Mouse (Mus musculus) limb, embryonic 11.5 days (tissue): ENCODE measurements at regions not wholly inside any gene's neighbourhood (a gene's known extent, or its start where the extent isn't known, plus 50 kb on each side); places are given as distances from the start of the nearest gene placed in this dataset.

ENCODE experiments used
- ATAC-seq: fragments of 200-750 bp; cut with Nextera tagmentation; 2 replicates; pipeline ENCODE4 v1.8.0; 2017; ENCODE audit warnings: low read depth; ENCODE audit not compliant: insufficient number of reproducible peaks, low FRiP score, low TSS enrichment
- DNase-seq: peaks from one replicate; pipeline ENCODE4 v3.0.0-alpha.2; 2015; ENCODE audit warnings: low spot score
- H3K27ac ChIP-seq: fragments of 300-500 bp; sonication (generic); replicated peaks from 2 replicates; pipeline ENCODE4 v1.5.1; 2014; ENCODE audit warnings: low read depth, mild to moderate bottlenecking, low read length
- H3K27me3 ChIP-seq: fragments of 300-500 bp; sonication (generic); 2 replicates; pipeline ENCODE4 v1.6.1; 2014; ENCODE audit warnings: mild to moderate bottlenecking, low read length, mixed read lengths; ENCODE audit not compliant: control insufficient read depth, insufficient read depth
- H3K36me3 ChIP-seq: fragments of 300-500 bp; sonication (generic); 2 replicates; pipeline ENCODE4 v1.6.1; 2014; ENCODE audit warnings: mild to moderate bottlenecking, low read length, moderate library complexity, mixed read lengths; ENCODE audit not compliant: control insufficient read depth, insufficient read depth
- H3K4me1 ChIP-seq: fragments of 300-500 bp; sonication (generic); 2 replicates; pipeline ENCODE4 v1.6.1; 2014; ENCODE audit warnings: low read length, mixed read lengths; ENCODE audit not compliant: control insufficient read depth, insufficient read depth
- H3K4me2 ChIP-seq: fragments of 300-500 bp; sonication (generic); 2 replicates; pipeline ENCODE4 v1.6.1; 2014; ENCODE audit warnings: low read depth, mild to moderate bottlenecking, moderate library complexity; ENCODE audit not compliant: severe bottlenecking
- H3K4me3 ChIP-seq: fragments of 300-500 bp; sonication (generic); 2 replicates; pipeline ENCODE4 v1.5.1; 2014; ENCODE audit warnings: low read depth, low read length
- H3K9ac ChIP-seq: fragments of 300-500 bp; sonication (generic); 2 replicates; pipeline ENCODE4 v1.6.1; 2014; ENCODE audit warnings: mild to moderate bottlenecking, low read length
- H3K9me3 ChIP-seq: fragments of 300-500 bp; sonication (generic); 2 replicates; pipeline ENCODE4 v1.6.1; 2016; ENCODE audit warnings: low read length; ENCODE audit not compliant: control insufficient read depth
- WGBS: fragments of 180-500 bp; shearing (Covaris S2); extraction: QIAGEN DNeasy Blood & Tissue Kit; methylation state at CpG from one replicate; pipeline ENCODE4 v1.1.7; 2014; 5-methylcytosine and 5-hydroxymethylcytosine counted together

- H3K36me3 ChIP-seq, result no peaks in the 10 kb centered on the region
These were observed 62.1 kb downstream of the P2ry1 start for GRCm38 (mm10) chr3:61064720-61065119.

GRCm38 (mm10) chr3:61067067-61067466, 64.5 kb downstream of the P2ry1 start:
- 93% methylated on average over 1 of the region's 1 CpGs for WGBS
- Histone ChIP-seq H3K4me2 (no peak overlapping the region), H3K9ac (no peak overlapping the region), H3K9me3 (no peaks in the 10 kb centered on the region), H3K4me3 (no peak overlapping the region), H3K27ac (no peak overlapping the region), H3K36me3 (no peaks in the 10 kb centered on the region), H3K4me1 (no peaks in the 10 kb centered on the region), H3K27me3 (no peaks in the 10 kb centered on the region)
- DNase-seq (no peak), ATAC-seq (no peak)

More at GRCm38 (mm10) chr3:61064720-61065119, 62.1 kb downstream of the P2ry1 start:
- H3K27ac ChIP-seq, result no peak overlapping the region
- no peak overlapping the region for H3K9ac ChIP-seq
- no peaks in the 10 kb centered on the region for H3K4me1 ChIP-seq
- DNase-seq, result no peak
- H3K4me2 ChIP-seq, result no peak overlapping the region
- H3K4me3 ChIP-seq, result no peak overlapping the region
- H3K9me3 ChIP-seq, result no peaks in the 10 kb centered on the region
- H3K27me3 ChIP-seq, result no peaks in the 10 kb centered on the region
- ATAC-seq, result no peak
- WGBS, result 78% methylated on average over 1 of the region's 1 CpGs

GRCm38 (mm10) chr3:61068229-61068628, 65.6 kb downstream of the P2ry1 start:
- ATAC-seq (no peak), DNase-seq (no peak)
- H3K4me3 ChIP-seq, result no peak overlapping the region
- no peaks in the 10 kb centered on the region for H3K27me3 ChIP-seq
- no peaks in the 10 kb centered on the region for H3K9me3 ChIP-seq
- no peaks in the 10 kb centered on the region for H3K4me1 ChIP-seq
- no peak overlapping the region for H3K27ac ChIP-seq
- no peak overlapping the region for H3K4me2 ChIP-seq
- no peak overlapping the region for H3K9ac ChIP-seq
- no peaks in the 10 kb centered on the region for H3K36me3 ChIP-seq

GRCm38 (mm10) chr3:61071041-61071440, 68.4 kb downstream of the P2ry1 start:
- H3K27me3 ChIP-seq, result no peaks in the 10 kb centered on the region
- WGBS, result 81% methylated on average over 1 of the region's 1 CpGs
- no peak overlapping the region for H3K4me2 ChIP-seq
- no peak overlapping the region for H3K27ac ChIP-seq
- H3K36me3 ChIP-seq, result no peaks in the 10 kb centered on the region
- H3K4me3 ChIP-seq, result no peak overlapping the region
- DNase-seq (no peak), ATAC-seq (no peak)
- no peak overlapping the region for H3K9ac ChIP-seq
- H3K4me1 ChIP-seq, result no peaks in the 10 kb centered on the region
- H3K9me3 ChIP-seq, result no peaks in the 10 kb centered on the region

- Histone ChIP-seq H3K9me3 (no peaks in the 10 kb centered on the region), H3K4me3 (no peak overlapping the region), H3K27me3 (no peaks in the 10 kb centered on the region), H3K4me2 (no peak overlapping the region), H3K36me3 (no peaks in the 10 kb centered on the region), H3K27ac (no peak overlapping the region), H3K9ac (no peak overlapping the region), H3K4me1 (no peaks in the 10 kb centered on the region)
- ATAC-seq (no peak), DNase-seq (no peak)
- 86% methylated on average over 1 of the region's 1 CpGs for WGBS
These were observed 69.7 kb downstream of the P2ry1 start for GRCm38 (mm10) chr3:61072330-61072729.

GRCm38 (mm10) chr3:61073103-61073502, 70.5 kb downstream of the P2ry1 start:
- 81% methylated on average over 1 of the region's 1 CpGs for WGBS
- H3K4me1 ChIP-seq, result no peaks in the 10 kb centered on the region
- no peaks in the 10 kb centered on the region for H3K9me3 ChIP-seq
- no peak for ATAC-seq
- no peak overlapping the region for H3K4me3 ChIP-seq
- H3K27ac ChIP-seq, result no peak overlapping the region
- no peaks in the 10 kb centered on the region for H3K27me3 ChIP-seq
- no peak for DNase-seq
- no peak overlapping the region for H3K4me2 ChIP-seq
- H3K36me3 ChIP-seq, result no peaks in the 10 kb centered on the region
- H3K9ac ChIP-seq, result no peak overlapping the region

GRCm38 (mm10) chr3:61073806-61074205, 71.2 kb downstream of the P2ry1 start:
- Histone ChIP-seq H3K9me3 (no peaks in the 10 kb centered on the region), H3K4me2 (no peak overlapping the region), H3K36me3 (no peaks in the 10 kb centered on the region), H3K4me1 (no peaks in the 10 kb centered on the region), H3K27me3 (no peaks in the 10 kb centered on the region), H3K27ac (no peak overlapping the region), H3K4me3 (no peak overlapping the region), H3K9ac (no peak overlapping the region)
- WGBS, result 93% methylated on average over 4 of the region's 4 CpGs
- ATAC-seq (no peak), DNase-seq (no peak)

GRCm38 (mm10) chr3:61075839-61076238, 73.2 kb downstream of the P2ry1 start:
- Histone ChIP-seq H3K4me3 (no peak overlapping the region), H3K36me3 (no peaks in the 10 kb centered on the region), H3K27ac (no peak overlapping the region), H3K9ac (no peak overlapping the region), H3K9me3 (no peaks in the 10 kb centered on the region), H3K27me3 (no peaks in the 10 kb centered on the region), H3K4me2 (no peak overlapping the region), H3K4me1 (no peaks in the 10 kb centered on the region)
- WGBS, result 74% methylated on average over 2 of the region's 2 CpGs
- ATAC-seq (no peak), DNase-seq (no peak)

- Histone ChIP-seq H3K4me3 (no peak overlapping the region), H3K4me1 (no peaks in the 10 kb centered on the region), H3K27me3 (no peaks in the 10 kb centered on the region), H3K9me3 (no peaks in the 10 kb centered on the region), H3K27ac (no peak overlapping the region), H3K4me2 (no peak overlapping the region), H3K9ac (no peak overlapping the region), H3K36me3 (no peaks in the 10 kb centered on the region)
- 89% methylated on average over 1 of the region's 1 CpGs for WGBS
- DNase-seq (no peak), ATAC-seq (no peak)
These were observed 87.3 kb downstream of the P2ry1 start for GRCm38 (mm10) chr3:61089931-61090330.
